ENCODE assay signal across 10 mouse cellular contexts in the genomic region with DNA sequence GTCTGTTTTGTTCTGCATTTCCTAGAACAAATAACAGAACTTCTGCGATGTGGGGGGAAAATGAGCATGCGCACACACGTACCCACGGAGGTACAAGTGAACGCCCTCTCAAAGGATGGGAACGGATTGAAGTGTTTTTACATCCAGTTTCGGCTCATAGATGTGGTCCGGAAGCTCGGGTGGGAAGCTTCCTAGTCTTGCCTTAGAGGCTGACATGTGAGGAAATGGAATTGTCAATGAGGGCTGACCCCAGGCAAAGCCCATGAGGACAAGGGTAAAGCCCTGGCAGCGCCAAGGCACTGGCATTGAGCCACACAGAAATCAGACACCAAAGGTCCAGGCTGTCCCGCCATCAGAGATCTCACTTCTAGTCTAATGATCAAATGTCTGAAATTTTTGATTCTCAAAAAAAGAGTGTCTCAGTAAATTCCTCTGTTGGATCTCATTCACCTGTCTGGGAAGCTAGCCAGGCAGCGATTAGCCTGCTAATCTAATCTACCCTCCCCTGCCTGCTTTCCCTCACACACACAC.
DNase-seq lines count a peak whose midpoint lies in the region; ATAC-seq lines count a peak whose summit lies in the region.
"Had no signal": no experiment of that assay in that cellular context is flagged by ENCODE, and none has a peak within 500 bp of the region (broad histone marks: within the 10 kb centered on the region; RNA-seq: fewer than 3 reads in every experiment).

No protein-coding gene starts in this region.

- H3K27me3 ChIP-seq in kidney, embryonic 15.5 days: no peaks in the 10 kb centered on the region
- H3K27me3 ChIP-seq: lung, embryonic 15.5 days had no signal

- WGBS in kidney, embryonic 15.5 days: 52% methylated on average over 12 of the region's 12 CpGs

- no peaks in the 10 kb centered on the region for H3K9me3 ChIP-seq in kidney, embryonic 15.5 days (replicated peaks)
- H3K9me3 ChIP-seq: lung, embryonic 15.5 days had no signal

- ATAC-seq in kidney, embryonic 15.5 days (replicated peaks; ENCODE audit: low FRiP score): no peak
- ATAC-seq in CD4-positive, CD25-positive, alpha-beta regulatory T cell, adult 4 months: no peak

- H3K4me3 ChIP-seq in kidney, embryonic 15.5 days (replicated peaks): no peak overlapping the region
- H3K4me3 ChIP-seq: erythroblast, embryonic 14.5 days; lung, embryonic 15.5 days had no signal

- intact Hi-C loops in heart, postnatal 10 days (cut with DNase I): no loop called here

- no peak overlapping the region for H3K27ac ChIP-seq in kidney, embryonic 15.5 days
- H3K27ac ChIP-seq: lung, embryonic 15.5 days had no signal

- no peak overlapping the region for H3K9ac ChIP-seq in kidney, embryonic 15.5 days
- H3K9ac ChIP-seq: lung, embryonic 15.5 days had no signal

- H3K4me2 ChIP-seq in kidney, embryonic 15.5 days: no peak overlapping the region
- H3K4me2 ChIP-seq: lung, embryonic 15.5 days had no signal

- H3K36me3 ChIP-seq in kidney, embryonic 15.5 days: no peaks in the 10 kb centered on the region
- H3K36me3 ChIP-seq: lung, embryonic 15.5 days had no signal

- peak; percentile 21 for DNase-seq in kidney, adult 18-20 months
- DNase-seq in cerebellum, postnatal 10 days: peak; percentile 80 to 82
- peak; percentile 52 for DNase-seq in heart, postnatal 10 days
- peak; percentile 17 to 44 for DNase-seq in layer of hippocampus, postnatal 10 days (ENCODE audit: low spot score in 2 of 2)
- DNase-seq in right cerebral cortex, postnatal 4 days: peak; percentile 35
- no peak for DNase-seq in natural killer cell, adult 2 months (ENCODE audit: low spot score in 2 of 2)

- peaks cover 16% of the 10 kb centered on the region for H3K4me1 ChIP-seq in kidney, embryonic 15.5 days

Comparison
In these comparisons a context has a peak if more than half of its experiments do, and no peak if none do; other contexts are left out.
1. DNase-seq: peak in kidney, adult 18-20 months (single experiment), cerebellum, postnatal 10 days (2 of 2), heart, postnatal 10 days (2 of 2), layer of hippocampus, postnatal 10 days (2 of 2) and right cerebral cortex, postnatal 4 days (single experiment); none in natural killer cell, adult 2 months (0 of 2).